Mouse (Mus musculus): Measurements from ENCODE around the gene Zfp385b. TPM values are rescaled to one million over a fixed set of nuclear protein-coding genes. Genes with fewer than 3 reads are reported as not detected.

The Zfp385b gene
- polyA plus RNA-seq, 1 experiment from 2014 or later, result 6.8 TPM

DNA sequence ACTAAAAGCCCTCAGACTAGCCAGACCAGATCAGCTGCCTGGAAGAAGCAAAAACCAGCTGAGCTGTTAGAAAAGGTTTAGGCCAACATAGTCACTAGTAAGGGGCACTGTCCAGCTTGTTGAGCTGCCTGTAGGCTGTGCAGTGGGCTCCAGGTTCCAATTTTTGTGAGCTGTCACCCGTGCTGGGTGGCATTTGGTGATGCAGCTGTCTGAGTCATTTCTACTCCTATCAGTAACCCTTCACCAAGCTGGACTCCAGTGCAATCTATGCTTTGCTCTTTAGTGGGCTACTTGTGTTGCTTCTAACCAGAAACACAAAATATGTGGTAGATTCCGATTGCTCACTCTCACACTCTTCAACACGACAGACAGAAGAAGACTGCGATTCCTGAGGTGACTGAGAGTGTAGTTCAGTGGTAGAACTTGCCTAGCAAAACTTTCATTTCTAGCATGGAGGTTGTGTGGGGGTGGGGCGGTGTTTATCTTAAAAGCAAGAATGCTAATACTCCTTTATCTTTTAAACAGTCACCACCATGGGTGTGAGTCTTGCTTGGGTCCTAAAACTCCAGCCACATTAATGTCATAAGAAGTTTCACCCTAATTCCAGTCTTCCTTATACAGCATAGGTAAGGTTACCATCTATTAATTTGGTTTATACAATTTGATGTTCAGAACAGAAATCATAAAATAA lies 147.1 kb downstream of the Zfp385b start:
- WGBS (ENCODE audit: insufficient replicate concordance), result 72% methylated on average over 5 of the region's 5 CpGs
- Histone ChIP-seq H3K4me2 (ENCODE audit: low read depth, low read length) (no peak overlapping the region), H3K27me3 (ENCODE audit: insufficient read depth, low read length) (no peaks in the 10 kb centered on the region), H3K4me1 (ENCODE audit: insufficient read depth) (0 out of 2 replicates have a peak, but pooled peaks cover 3% of the 10 kb centered on the region), H3K9ac (replicated peaks) (no peak overlapping the region), H3K9me3 (ENCODE audit: low read length) (no peaks in the 10 kb centered on the region), H3K4me3 (ENCODE audit: low read depth, low read length) (no peak overlapping the region), H3K36me3 (replicated peaks; ENCODE audit: insufficient read depth, low read length) (no peaks in the 10 kb centered on the region), H3K27ac (ENCODE audit: low read depth) (no peak overlapping the region)
- no peak for DNase-seq
- ATAC-seq, result no peak
- TF ChIP-seq EP300 (IDR thresholded peaks at IDR 0.05; ENCODE audit: low read depth) (peak; percentile 46; the same call in 1 of the 2 replicates), CTCF (IDR thresholded peaks at IDR 0.05; ENCODE audit: low read depth) (no peak)

GRCm38 (mm10) chr2:77662171-77662570 lies 157.3 kb downstream of the Zfp385b start:
- WGBS (ENCODE audit: insufficient replicate concordance), result 72% methylated on average over 5 of the region's 5 CpGs
- Histone ChIP-seq H3K27ac (ENCODE audit: low read depth) (no peak overlapping the region), H3K4me1 (ENCODE audit: insufficient read depth) (no peaks in the 10 kb centered on the region), H3K27me3 (ENCODE audit: insufficient read depth, low read length) (no peaks in the 10 kb centered on the region), H3K4me2 (ENCODE audit: low read depth, low read length) (no peak overlapping the region), H3K9me3 (ENCODE audit: low read length) (no peaks in the 10 kb centered on the region), H3K36me3 (replicated peaks; ENCODE audit: insufficient read depth, low read length) (no peaks in the 10 kb centered on the region), H3K4me3 (ENCODE audit: low read depth, low read length) (no peak overlapping the region), H3K9ac (replicated peaks) (no peak overlapping the region)
- no peak for DNase-seq
- TF ChIP-seq CTCF (IDR thresholded peaks at IDR 0.05; ENCODE audit: low read depth) (no peak), EP300 (IDR thresholded peaks at IDR 0.05; ENCODE audit: low read depth) (no peak)
- ATAC-seq, result no peak

GRCm38 (mm10) chr2:77653686-77654085 lies 165.8 kb downstream of the Zfp385b start:
- Histone ChIP-seq H3K27ac (ENCODE audit: low read depth) (no peak overlapping the region), H3K9me3 (ENCODE audit: low read length) (no peaks in the 10 kb centered on the region), H3K4me2 (ENCODE audit: low read depth, low read length) (no peak overlapping the region), H3K4me1 (ENCODE audit: insufficient read depth) (no peaks in the 10 kb centered on the region), H3K36me3 (replicated peaks; ENCODE audit: insufficient read depth, low read length) (no peaks in the 10 kb centered on the region), H3K4me3 (ENCODE audit: low read depth, low read length) (no peak overlapping the region), H3K9ac (replicated peaks) (no peak overlapping the region), H3K27me3 (ENCODE audit: insufficient read depth, low read length) (no peaks in the 10 kb centered on the region)
- ATAC-seq, result no peak
- TF ChIP-seq EP300 (IDR thresholded peaks at IDR 0.05; ENCODE audit: low read depth) (no peak), CTCF (IDR thresholded peaks at IDR 0.05; ENCODE audit: low read depth) (no peak)
- no peak for DNase-seq
- 83% methylated on average over 2 of the region's 2 CpGs for WGBS (ENCODE audit: insufficient replicate concordance)

DNA sequence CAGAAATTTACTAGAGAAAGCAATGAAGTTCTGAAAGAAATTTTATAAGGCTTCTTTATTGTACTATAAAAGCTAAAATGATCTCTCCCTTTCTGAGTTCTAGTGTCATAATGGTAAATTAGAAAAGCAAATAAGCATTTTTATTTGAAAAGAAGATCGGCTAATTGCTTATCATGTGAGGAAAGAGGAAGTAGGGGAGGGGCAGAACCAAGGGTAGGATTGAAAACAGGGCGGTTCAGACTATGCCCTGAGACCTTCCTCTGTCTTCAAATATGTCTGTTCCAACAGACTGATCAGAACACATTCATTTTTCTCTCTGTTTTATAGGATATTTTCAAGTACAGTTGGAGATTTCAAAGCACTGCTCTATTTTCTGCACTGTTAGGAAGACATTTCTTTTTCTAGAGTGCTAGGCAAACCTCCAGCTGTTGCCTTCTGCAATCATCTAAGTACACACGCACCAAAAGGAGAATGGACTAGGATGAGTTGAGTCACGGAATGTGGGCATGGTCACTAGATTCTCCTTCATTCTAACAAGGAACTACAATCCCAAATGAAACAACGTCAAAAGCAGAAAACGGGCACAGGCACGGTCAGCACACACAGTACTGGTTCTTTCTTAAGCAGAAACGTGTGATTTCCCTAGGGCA lies 177.8 kb downstream of the Zfp385b start:
- ATAC-seq (no peak), DNase-seq (no peak)
- no peak overlapping the region for H3K4me3 ChIP-seq (ENCODE audit: low read depth, low read length)
- no peak for TF ChIP-seq CTCF (IDR thresholded peaks at IDR 0.05; ENCODE audit: low read depth)
- TF ChIP-seq EP300 (IDR thresholded peaks at IDR 0.05; ENCODE audit: low read depth), result no peak
- H3K9ac ChIP-seq (replicated peaks), result no peak overlapping the region
- H3K4me1 ChIP-seq (ENCODE audit: insufficient read depth), result no peaks in the 10 kb centered on the region
- no peak overlapping the region for H3K27ac ChIP-seq (ENCODE audit: low read depth)
- no peak overlapping the region for H3K4me2 ChIP-seq (ENCODE audit: low read depth, low read length)
- no peaks in the 10 kb centered on the region for H3K9me3 ChIP-seq (ENCODE audit: low read length)
- H3K27me3 ChIP-seq (ENCODE audit: insufficient read depth, low read length), result no peaks in the 10 kb centered on the region
- WGBS (ENCODE audit: insufficient replicate concordance), result 72% methylated on average over 8 of the region's 8 CpGs
- H3K36me3 ChIP-seq (replicated peaks; ENCODE audit: insufficient read depth, low read length), result no peaks in the 10 kb centered on the region

GRCm38 (mm10) chr2:77639993-77640392 lies 179.4 kb downstream of the Zfp385b start:
- ATAC-seq (no peak), DNase-seq (no peak)
- Histone ChIP-seq H3K36me3 (replicated peaks; ENCODE audit: insufficient read depth, low read length) (no peaks in the 10 kb centered on the region), H3K9me3 (ENCODE audit: low read length) (no peaks in the 10 kb centered on the region), H3K4me2 (ENCODE audit: low read depth, low read length) (no peak overlapping the region), H3K4me3 (ENCODE audit: low read depth, low read length) (no peak overlapping the region), H3K27ac (ENCODE audit: low read depth) (no peak overlapping the region), H3K4me1 (ENCODE audit: insufficient read depth) (no peaks in the 10 kb centered on the region), H3K9ac (replicated peaks) (no peak overlapping the region), H3K27me3 (ENCODE audit: insufficient read depth, low read length) (no peaks in the 10 kb centered on the region)
- 47% methylated on average over 5 of the region's 5 CpGs for WGBS (ENCODE audit: insufficient replicate concordance)
- TF ChIP-seq CTCF (IDR thresholded peaks at IDR 0.05; ENCODE audit: low read depth), result no peak
- TF ChIP-seq EP300 (IDR thresholded peaks at IDR 0.05; ENCODE audit: low read depth), result 0 out of 2 replicates have a peak, but pooled peaks have one; percentile 8

DNA sequence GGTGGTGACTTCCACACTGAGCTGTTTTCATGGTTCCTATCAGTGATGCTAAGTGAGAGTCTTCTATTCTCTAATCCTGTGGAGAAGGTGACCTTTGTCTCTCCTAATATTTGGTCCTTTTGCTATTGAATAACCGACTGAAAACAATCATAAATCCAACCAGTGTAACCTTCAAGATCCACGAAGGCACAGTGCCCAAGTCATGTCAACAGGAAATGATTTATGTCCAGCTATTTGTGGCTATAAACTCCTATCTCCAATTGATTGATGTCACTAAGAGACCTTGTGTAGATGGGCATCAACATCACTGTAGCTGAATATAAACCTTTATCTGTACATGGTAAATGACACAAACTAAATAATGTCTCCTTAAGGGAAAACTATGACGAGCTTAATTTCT lies 187.8 kb downstream of the Zfp385b start:
- H3K9me3 ChIP-seq (ENCODE audit: low read length), result no peaks in the 10 kb centered on the region
- ATAC-seq (no peak), DNase-seq (no peak)
- TF ChIP-seq CTCF (IDR thresholded peaks at IDR 0.05; ENCODE audit: low read depth) (no peak), EP300 (IDR thresholded peaks at IDR 0.05; ENCODE audit: low read depth) (no peak)
- no peaks in the 10 kb centered on the region for H3K4me1 ChIP-seq (ENCODE audit: insufficient read depth)
- H3K27me3 ChIP-seq (ENCODE audit: insufficient read depth, low read length), result no peaks in the 10 kb centered on the region
- WGBS (ENCODE audit: insufficient replicate concordance), result 47% methylated on average over 3 of the region's 3 CpGs
- H3K4me3 ChIP-seq (ENCODE audit: low read depth, low read length), result no peak overlapping the region
- no peaks in the 10 kb centered on the region for H3K36me3 ChIP-seq (replicated peaks; ENCODE audit: insufficient read depth, low read length)
- no peak overlapping the region for H3K9ac ChIP-seq (replicated peaks)
- no peak overlapping the region for H3K27ac ChIP-seq (ENCODE audit: low read depth)
- H3K4me2 ChIP-seq (ENCODE audit: low read depth, low read length), result no peak overlapping the region

All from liver, postnatal 0 days (tissue).